Mouse (Mus musculus) bone marrow, adult 2 months (tissue): Measurements from ENCODE around the gene Atf6.

ENCODE experiments used
- CTCF ChIP-seq: fragments of 200-500 bp; IDR thresholded peaks from 2 replicates; pipeline ENCODE4 v1.5.1; 2011; ENCODE audit warnings: low read length, control low read depth; ENCODE audit not compliant: control insufficient read depth, insufficient read depth
- POLR2A ChIP-seq: fragments of 200-500 bp; IDR thresholded peaks from 2 replicates; pipeline ENCODE4 v1.6.1; 2011; ENCODE audit warnings: low read depth, mild to moderate bottlenecking, control low read depth, low read length, borderline replicate concordance; ENCODE audit not compliant: control insufficient read depth

- TF ChIP-seq POLR2A (no peak), CTCF (no peak)
Measured at GRCm38 (mm10) chr1:170709481-170709880, 158.1 kb downstream of the Atf6 start.
